Mouse (Mus musculus) liver, postnatal 0 days (tissue): ENCODE data around the gene Atg5. TPM values are rescaled to one million over a fixed set of nuclear protein-coding genes. Genes with fewer than 3 reads are reported as not detected.
"Not testable (repeated sequence)": the region's sequence is repeated elsewhere in the genome, so short reads cannot be mapped to it uniquely, and the experiment has no call there.

Experiments used
- ATAC-seq: fragments of 200-750 bp; cut with Nextera tagmentation; 2 replicates; pipeline ENCODE4 v1.8.0; 2017; ENCODE audit warnings: mild to moderate bottlenecking, moderate library complexity
- DNase-seq: peaks from one replicate; pipeline ENCODE4 v3.0.0-alpha.2; 2016
- H3K27ac ChIP-seq: fragments of 300-500 bp; sonication (generic); 2 replicates; pipeline ENCODE4 v1.5.1; 2014; ENCODE audit warnings: antibody characterized with exemption, moderate library complexity, mild to moderate bottlenecking, low read depth
- H3K27me3 ChIP-seq: fragments of 300-500 bp; sonication (generic); 2 replicates; pipeline ENCODE4 v1.6.1; 2014; ENCODE audit warnings: low read length, control low read depth, mixed read lengths; ENCODE audit not compliant: insufficient read depth
- H3K36me3 ChIP-seq: fragments of 300-500 bp; sonication (generic); replicated peaks from 2 replicates; pipeline ENCODE4 v1.6.1; 2014; ENCODE audit warnings: mild to moderate bottlenecking, control low read depth, low read length, moderate library complexity, mixed read lengths; ENCODE audit not compliant: insufficient read depth
- H3K4me1 ChIP-seq: fragments of 300-500 bp; sonication (generic); 2 replicates; pipeline ENCODE4 v1.6.1; 2014; ENCODE audit warnings: antibody characterized with exemption, mild to moderate bottlenecking, control low read depth; ENCODE audit not compliant: insufficient read depth
- H3K4me2 ChIP-seq: fragments of 300-500 bp; sonication (generic); 2 replicates; pipeline ENCODE4 v1.6.1; 2014; ENCODE audit warnings: low read depth, mild to moderate bottlenecking, low read length, moderate library complexity, mixed read lengths
- H3K4me3 ChIP-seq: fragments of 300-500 bp; sonication (generic); 2 replicates; pipeline ENCODE4 v1.5.1; 2014; ENCODE audit warnings: low read depth, low read length
- H3K9ac ChIP-seq: fragments of 300-500 bp; sonication (generic); replicated peaks from 2 replicates; pipeline ENCODE4 v1.6.1; 2014; ENCODE audit warnings: mild to moderate bottlenecking, moderate library complexity
- H3K9me3 ChIP-seq: fragments of 300-500 bp; sonication (generic); 2 replicates; pipeline ENCODE4 v1.6.1; 2016; ENCODE audit warnings: mild to moderate bottlenecking, control low read depth, low read length, mixed read lengths
- CTCF ChIP-seq: sonication (generic); IDR thresholded peaks from 2 replicates; pipeline ENCODE4 v1.5.1; 2016; ENCODE audit warnings: antibody characterized with exemption, low read depth
- EP300 ChIP-seq: IDR thresholded peaks from 2 replicates; pipeline ENCODE4 v1.6.1; 2016; ENCODE audit warnings: antibody characterized with exemption, low read depth, mild to moderate bottlenecking
- WGBS: fragments of 180-500 bp; shearing (Covaris S2); extraction: QIAGEN DNeasy Blood & Tissue Kit; methylation state at CpG from one replicate; pipeline ENCODE4 v1.1.7; 2014; ENCODE audit not compliant: insufficient replicate concordance; 5-methylcytosine and 5-hydroxymethylcytosine counted together
- polyA plus RNA-seq: library from polyadenylated mRNA; unstranded; fragments of >200 nt; fragmentation: Nextera tagmentation; extraction: Ambion mirVana; gene quantifications from 2 replicates; pipeline ENCODE4 v1.2.1, GENCODE M21; 2015

Gene Atg5
- polyA plus RNA-seq = 26.6 and 26.7 TPM in 2 replicates

- Histone ChIP-seq H3K9me3 (no peaks in the 10 kb centered on the region), H3K4me2 (peak within 1 kb of the TSS; percentile 96), H3K4me1 (peaks cover 23% of the 10 kb centered on the region), H3K9ac (peak within 1 kb of the TSS; percentile 94), H3K27me3 (no peaks in the 10 kb centered on the region), H3K36me3 (no peaks in the 10 kb centered on the region), H3K4me3 (peak within 1 kb of the TSS; percentile 97), H3K27ac (peak within 1 kb of the TSS; percentile 96)
- peak; percentile 99 for DNase-seq
- peak; percentile 97 for ATAC-seq
- under 1% methylated on average over 62 of the region's 63 CpGs for WGBS
- TF ChIP-seq CTCF (peak; percentile 43; the same call in 1 of the 2 replicates), EP300 (no peak)
Measured at GRCm38 (mm10) chr10:44268145-44268860, at the start of gene Atg5. Gene Atg5 (plus strand): TSS chr10:44268358.

- not testable (repeated sequence) for ATAC-seq, DNase-seq, H3K27me3 ChIP-seq, H3K4me1 ChIP-seq, H3K4me2 ChIP-seq, H3K9ac ChIP-seq, H3K9me3 ChIP-seq, H3K36me3 ChIP-seq, H3K4me3 ChIP-seq, H3K27ac ChIP-seq
- TF ChIP-seq CTCF = peak; percentile 51
- 10% methylated on average over 2 of the region's 2 CpGs for WGBS
Measured at GRCm38 (mm10) chr10:44219073-44219472, 49.1 kb upstream of the Atg5 start.

GRCm38 (mm10) chr10:44224345-44224744, 43.8 kb upstream of the Atg5 start:
- Histone ChIP-seq H3K9ac (no peak overlapping the region), H3K4me1 (no peaks in the 10 kb centered on the region), H3K4me3 (no peak overlapping the region), H3K27ac (no peak overlapping the region), H3K36me3 (no peaks in the 10 kb centered on the region), H3K9me3 (no peaks in the 10 kb centered on the region), H3K27me3 (no peaks in the 10 kb centered on the region), H3K4me2 (no peak overlapping the region)
- no peak for TF ChIP-seq EP300
- TF ChIP-seq CTCF = no peak
- DNase-seq (no peak), ATAC-seq (no peak)
- WGBS = 80% methylated on average over 9 of the region's 9 CpGs

GRCm38 (mm10) chr10:44233351-44233750, 34.8 kb upstream of the Atg5 start:
- 0% methylated on average over 1 of the region's 1 CpGs for WGBS
- H3K27me3 ChIP-seq, H3K4me3 ChIP-seq, H3K9ac ChIP-seq, H3K9me3 ChIP-seq, ATAC-seq, H3K4me1 ChIP-seq, H3K4me2 ChIP-seq, H3K36me3 ChIP-seq, H3K27ac ChIP-seq: not testable (repeated sequence)
- TF ChIP-seq CTCF = peak; percentile 61
- DNase-seq = peak; percentile 47

GRCm38 (mm10) chr10:44235298-44235697, 32.9 kb upstream of the Atg5 start:
- not testable (repeated sequence) for H3K9ac ChIP-seq, ATAC-seq, H3K4me2 ChIP-seq, H3K9me3 ChIP-seq, H3K4me1 ChIP-seq, DNase-seq, H3K36me3 ChIP-seq, H3K27ac ChIP-seq, H3K27me3 ChIP-seq, H3K4me3 ChIP-seq
- WGBS = 31% methylated on average over 7 of the region's 7 CpGs
- TF ChIP-seq CTCF = peak; percentile 44; the same call in 1 of the 2 replicates

GRCm38 (mm10) chr10:44256624-44257023, 11.5 kb upstream of the Atg5 start:
- H3K4me2 ChIP-seq = no peak overlapping the region
- no peak overlapping the region for H3K27ac ChIP-seq
- no peak for ATAC-seq
- TF ChIP-seq CTCF (peak; percentile 46), EP300 (no peak)
- H3K9ac ChIP-seq = no peak overlapping the region
- H3K9me3 ChIP-seq = no peaks in the 10 kb centered on the region
- no peaks in the 10 kb centered on the region for H3K36me3 ChIP-seq
- no peaks in the 10 kb centered on the region for H3K27me3 ChIP-seq
- no peak overlapping the region for H3K4me3 ChIP-seq
- 45% methylated on average over 7 of the region's 7 CpGs for WGBS
- no peak for DNase-seq
- no peaks in the 10 kb centered on the region for H3K4me1 ChIP-seq

GRCm38 (mm10) chr10:44265835-44266234, 2.3 kb upstream of the Atg5 start:
- WGBS = 81% methylated on average over 3 of the region's 3 CpGs
- no peak for ATAC-seq

More at GRCm38 (mm10) chr10:44265835-44266234, 2.3 kb upstream of the Atg5 start:
- no peak for TF ChIP-seq CTCF
- no peak for TF ChIP-seq EP300
- no peak overlapping the region for H3K4me3 ChIP-seq
- H3K4me1 ChIP-seq = peaks cover 23% of the 10 kb centered on the region
- no peaks in the 10 kb centered on the region for H3K27me3 ChIP-seq
- H3K9me3 ChIP-seq = no peaks in the 10 kb centered on the region
- no peaks in the 10 kb centered on the region for H3K36me3 ChIP-seq
- H3K4me2 ChIP-seq = no peak overlapping the region
- no peak overlapping the region for H3K27ac ChIP-seq
- no peak overlapping the region for H3K9ac ChIP-seq
- no peak for DNase-seq
